Comparison of ENCODE assay signal across 19 mouse cellular contexts in genomic region chr7:122167203-122167602, GRCm38 (mm10). TPM values are rescaled to one million over a fixed set of nuclear protein-coding genes. Genes with fewer than 3 reads are reported as not detected.
"Had no signal": no experiment of that assay in that cellular context is flagged by ENCODE, and none has a peak within 500 bp of the region (broad histone marks: within the 10 kb centered on the region; RNA-seq: fewer than 3 reads in every experiment).

No protein-coding gene starts in this region.

- H3K4me2 ChIP-seq: neural tube, embryonic 12.5 days; neural tube, embryonic 13.5 days; neural tube, embryonic 15.5 days; stomach, embryonic 15.5 days had no signal

- H3K9me3 ChIP-seq: neural tube, embryonic 12.5 days; neural tube, embryonic 13.5 days; neural tube, embryonic 15.5 days; stomach, embryonic 15.5 days had no signal

- H3K27ac ChIP-seq: neural tube, embryonic 12.5 days; neural tube, embryonic 13.5 days; neural tube, embryonic 15.5 days; stomach, embryonic 15.5 days; stomach, postnatal 0 days had no signal

- H3K4me1 ChIP-seq: neural tube, embryonic 12.5 days; neural tube, embryonic 13.5 days; neural tube, embryonic 15.5 days had no signal

- DNase-seq: retina, postnatal 1 day; right cerebral cortex, adult 18-20 months; right cerebral cortex, postnatal 14 days; right cerebral cortex, postnatal 25 days; right cerebral cortex, postnatal 4 days; spleen, adult 18-20 months; thymus, adult 18-20 months; thymus, adult 2 months; thymus, postnatal 14 days; thymus, postnatal 25 days; thymus, postnatal 36 days; thymus, postnatal 4 days had no signal

- H3K27me3 ChIP-seq: neural tube, embryonic 12.5 days; neural tube, embryonic 13.5 days; neural tube, embryonic 15.5 days; stomach, embryonic 15.5 days had no signal

- H3K4me3 ChIP-seq: neural tube, embryonic 12.5 days; neural tube, embryonic 13.5 days; neural tube, embryonic 15.5 days; stomach, embryonic 15.5 days had no signal

RNA-seq across cellular contexts. Expression of gene Ern2, which starts 18.8 kb away (rescaled TPM):
- polyA plus RNA-seq: spleen, adult 2 months had no signal

RNA-seq across cellular contexts. Expression of gene Chp2, which starts 52.1 kb away (rescaled TPM):
- polyA plus RNA-seq: stomach, embryonic 14.5 days had no signal
